Mouse (Mus musculus): Measurements from ENCODE around the gene Dnajc1.

GRCm38 (mm10) chr2:18391861-18392260 is 769 bp downstream of the Dnajc1 start:
- no peak for TF ChIP-seq EP300 (IDR thresholded peaks at IDR 0.05; ENCODE audit: low read depth)
- no peak for TF ChIP-seq CTCF (IDR thresholded peaks at IDR 0.05; ENCODE audit: low read depth)

All from liver, postnatal 0 days (tissue).